Mouse (Mus musculus) hindbrain, embryonic 16.5 days (tissue): ENCODE results near the gene Rnf223. TPM values are rescaled to one million over a fixed set of nuclear protein-coding genes. Genes with fewer than 3 reads are reported as not detected.

Source experiments
- ATAC-seq: fragments of 200-750 bp; cut with Nextera tagmentation; 2 replicates; pipeline ENCODE4 v1.8.0; 2017; ENCODE audit warnings: moderate TSS enrichment, moderate library complexity
- H3K27ac ChIP-seq: fragments of 300-500 bp; sonication (generic); 2 replicates; pipeline ENCODE4 v1.5.1; 2014; ENCODE audit warnings: low read depth, mild to moderate bottlenecking, control low read depth, low read length, moderate library complexity
- H3K27me3 ChIP-seq: fragments of 300-500 bp; sonication (generic); replicated peaks from 2 replicates; pipeline ENCODE4 v1.6.1; 2014; ENCODE audit warnings: low read length; ENCODE audit not compliant: control insufficient read depth, insufficient read depth
- H3K36me3 ChIP-seq: fragments of 300-500 bp; sonication (generic); 2 replicates; pipeline ENCODE4 v1.6.1; 2014; ENCODE audit warnings: mild to moderate bottlenecking, low read length, moderate library complexity, mixed read lengths; ENCODE audit not compliant: control insufficient read depth, insufficient read depth
- H3K4me1 ChIP-seq: fragments of 300-500 bp; sonication (generic); 2 replicates; pipeline ENCODE4 v1.6.1; 2014; ENCODE audit warnings: low read depth, low read length; ENCODE audit not compliant: control insufficient read depth, insufficient read depth
- H3K4me2 ChIP-seq: fragments of 300-500 bp; sonication (generic); 2 replicates; pipeline ENCODE4 v1.6.1; 2014; ENCODE audit warnings: mild to moderate bottlenecking, low read length, control low read depth, moderate library complexity
- H3K4me3 ChIP-seq: fragments of 300-500 bp; sonication (generic); 2 replicates; pipeline ENCODE4 v1.5.1; 2014; ENCODE audit warnings: mild to moderate bottlenecking, low read length, control low read depth, moderate library complexity
- H3K9ac ChIP-seq: fragments of 300-500 bp; sonication (generic); 2 replicates; pipeline ENCODE4 v1.6.1; 2014; ENCODE audit warnings: low read depth, mild to moderate bottlenecking, control low read depth, low read length, moderate library complexity
- H3K9me3 ChIP-seq: fragments of 300-500 bp; sonication (generic); 2 replicates; pipeline ENCODE4 v1.6.1; 2014; ENCODE audit warnings: mild to moderate bottlenecking, low read length, moderate library complexity; ENCODE audit not compliant: control insufficient read depth
- WGBS: fragments of 180-500 bp; shearing (Covaris S2); extraction: QIAGEN DNeasy Blood & Tissue Kit; methylation state at CpG from one replicate; pipeline ENCODE4 v1.1.7; 2014; 5-methylcytosine and 5-hydroxymethylcytosine counted together
- polyA plus RNA-seq: library from polyadenylated mRNA; unstranded; fragments of >200 nt; fragmentation: Nextera tagmentation; extraction: Ambion mirVana; gene quantifications from 2 replicates; pipeline ENCODE4 v1.2.1, GENCODE M21; 2015

Rnf223 gene
- polyA plus RNA-seq, 1 experiment from 2014 or later, result 0.40 TPM

DNA sequence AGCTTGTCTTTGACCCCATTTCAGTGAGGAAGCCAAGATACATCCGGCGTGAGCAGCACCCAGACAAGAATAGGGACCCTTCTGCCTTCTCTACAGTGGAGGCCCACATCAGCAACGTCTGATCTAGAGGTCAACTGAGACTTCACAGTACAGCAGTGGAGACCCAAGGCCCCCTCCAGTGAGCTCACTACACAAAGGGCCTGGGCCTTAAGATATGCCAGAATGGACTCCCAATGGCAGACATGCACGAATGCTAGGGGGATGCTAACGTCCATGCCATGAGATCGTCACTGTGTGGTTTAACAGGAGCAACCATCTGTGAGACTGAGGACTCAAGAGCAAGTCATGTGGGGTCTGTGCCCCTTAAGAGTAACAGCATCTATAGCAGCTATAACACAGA is 4.9 kb upstream of the Rnf223 start:
- no peak for ATAC-seq
- H3K36me3 ChIP-seq, result peaks cover 15% of the 10 kb centered on the region
- no peak overlapping the region for H3K9ac ChIP-seq
- no peak overlapping the region for H3K4me3 ChIP-seq
- WGBS, result 93% methylated on average over 6 of the region's 6 CpGs
- no peaks in the 10 kb centered on the region for H3K27me3 ChIP-seq
- no peak overlapping the region for H3K4me2 ChIP-seq
- H3K4me1 ChIP-seq, result no peaks in the 10 kb centered on the region
- no peak overlapping the region for H3K27ac ChIP-seq
- no peaks in the 10 kb centered on the region for H3K9me3 ChIP-seq

DNA sequence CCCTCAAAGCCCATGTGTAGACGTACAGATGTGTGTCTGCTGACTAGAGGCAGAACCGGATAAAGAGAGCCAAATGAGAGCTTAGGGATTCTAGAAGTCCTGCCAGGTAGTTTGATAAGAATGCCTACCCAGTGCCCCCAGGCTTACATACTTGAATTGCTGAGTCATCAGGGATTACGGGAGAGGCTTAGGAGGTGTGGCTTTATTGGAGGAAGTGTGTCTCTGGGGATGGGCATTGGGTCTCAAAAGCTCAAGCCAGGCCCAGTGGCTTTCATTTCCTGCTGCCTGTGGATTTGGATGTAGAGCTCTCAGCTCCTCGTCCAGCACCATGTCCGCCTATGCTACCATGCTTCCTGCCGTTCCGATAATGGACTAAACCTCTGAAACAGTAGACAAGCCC is 3.5 kb upstream of the Rnf223 start:
- Histone ChIP-seq H3K4me1 (no peaks in the 10 kb centered on the region), H3K27ac (no peak overlapping the region), H3K9ac (no peak overlapping the region), H3K4me2 (no peak overlapping the region), H3K36me3 (peaks cover 12% of the 10 kb centered on the region), H3K4me3 (no peak overlapping the region), H3K9me3 (no peaks in the 10 kb centered on the region), H3K27me3 (no peaks in the 10 kb centered on the region)
- ATAC-seq, result no peak
- WGBS, result 93% methylated on average over 7 of the region's 7 CpGs

GRCm38 (mm10) chr4:156128746-156129145 is 1.6 kb upstream of the Rnf223 start:
- H3K9ac ChIP-seq, result no peak overlapping the region
- H3K36me3 ChIP-seq, result peaks cover 5% of the 10 kb centered on the region
- no peaks in the 10 kb centered on the region for H3K27me3 ChIP-seq
- H3K4me1 ChIP-seq, result no peaks in the 10 kb centered on the region
- no peak overlapping the region for H3K27ac ChIP-seq
- H3K4me2 ChIP-seq, result no peak overlapping the region
- H3K4me3 ChIP-seq, result no peak overlapping the region
- no peaks in the 10 kb centered on the region for H3K9me3 ChIP-seq
- 83% methylated on average over 5 of the region's 5 CpGs for WGBS
- no peak for ATAC-seq

GRCm38 (mm10) chr4:156130940-156131339 is 627 bp downstream of the Rnf223 start:
- no peak overlapping the region for H3K27ac ChIP-seq
- ATAC-seq, result no peak
- WGBS, result 83% methylated on average over 10 of the region's 10 CpGs
- H3K4me1 ChIP-seq, result no peaks in the 10 kb centered on the region
- no peaks in the 10 kb centered on the region for H3K9me3 ChIP-seq
- no peak overlapping the region for H3K4me2 ChIP-seq
- no peak overlapping the region for H3K9ac ChIP-seq
- H3K4me3 ChIP-seq, result no peak overlapping the region
- H3K36me3 ChIP-seq, result no peaks in the 10 kb centered on the region
- no peaks in the 10 kb centered on the region for H3K27me3 ChIP-seq

GRCm38 (mm10) chr4:156133334-156133733 is 3.0 kb downstream of the Rnf223 start:
- Histone ChIP-seq H3K27me3 (no peaks in the 10 kb centered on the region), H3K27ac (no peak overlapping the region), H3K9ac (no peak overlapping the region), H3K4me3 (no peak overlapping the region), H3K4me1 (no peaks in the 10 kb centered on the region), H3K9me3 (no peaks in the 10 kb centered on the region), H3K36me3 (no peaks in the 10 kb centered on the region), H3K4me2 (no peak overlapping the region)
- ATAC-seq, result no peak
- WGBS, result 45% methylated on average over 5 of the region's 5 CpGs

DNA sequence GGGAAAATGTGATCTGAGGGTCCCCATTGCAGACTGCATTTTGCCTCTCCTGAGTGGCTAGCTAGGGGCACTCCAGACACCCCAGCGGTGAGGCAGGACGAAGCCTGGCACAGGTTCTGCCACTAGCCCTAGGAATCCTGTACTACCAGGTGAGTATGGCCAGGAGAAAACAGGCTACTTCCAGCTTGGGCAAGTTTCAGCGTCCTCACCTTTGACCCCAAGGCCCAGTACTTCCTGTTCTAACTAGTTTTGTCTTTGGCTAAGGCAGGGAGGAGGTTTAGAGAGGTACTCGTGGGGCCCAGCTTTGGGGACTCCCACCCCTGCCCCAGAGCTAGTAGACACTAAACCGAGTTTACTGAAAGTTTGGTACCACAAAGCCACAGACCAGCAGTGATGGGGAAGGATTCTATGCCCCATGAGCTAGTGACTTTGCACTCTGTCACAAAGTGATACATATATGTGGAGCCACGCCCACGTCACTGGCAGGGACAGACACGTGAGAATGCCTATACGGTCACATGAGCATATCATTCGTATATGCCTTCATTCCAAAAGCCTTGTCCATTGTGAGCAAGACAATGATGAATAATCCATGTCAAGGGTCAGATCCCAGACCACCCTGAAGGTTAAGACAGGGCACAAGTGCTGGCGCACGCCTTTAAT is 3.8 kb downstream of the Rnf223 start:
- no peaks in the 10 kb centered on the region for H3K36me3 ChIP-seq
- WGBS, result 78% methylated on average over 12 of the region's 12 CpGs
- H3K4me1 ChIP-seq, result no peaks in the 10 kb centered on the region
- no peaks in the 10 kb centered on the region for H3K27me3 ChIP-seq
- H3K27ac ChIP-seq, result no peak overlapping the region
- H3K9ac ChIP-seq, result no peak overlapping the region
- ATAC-seq, result no peak
- no peak overlapping the region for H3K4me3 ChIP-seq
- H3K9me3 ChIP-seq, result no peaks in the 10 kb centered on the region
- no peak overlapping the region for H3K4me2 ChIP-seq

DNA sequence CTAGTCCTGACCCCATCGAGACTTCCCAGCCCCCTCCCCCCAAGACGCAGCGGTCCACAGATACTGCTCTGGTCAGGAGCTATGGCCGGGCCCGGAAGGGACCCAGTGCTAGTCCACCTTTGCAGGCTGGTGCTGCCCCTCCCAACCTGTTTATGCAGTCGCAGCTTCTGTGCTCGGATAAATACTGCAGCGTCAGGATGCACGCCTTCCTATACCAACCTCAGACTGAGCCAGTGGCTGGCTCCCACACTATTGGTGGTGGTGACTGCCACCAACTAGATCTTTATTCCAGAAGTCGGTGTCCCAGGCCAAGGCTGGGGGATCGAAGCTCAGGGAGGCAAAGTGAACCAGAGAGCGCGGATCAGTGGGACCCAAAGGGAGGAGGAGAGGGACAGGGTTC is 4.8 kb downstream of the Rnf223 start:
- H3K4me1 ChIP-seq, result no peaks in the 10 kb centered on the region
- no peaks in the 10 kb centered on the region for H3K36me3 ChIP-seq
- no peak overlapping the region for H3K27ac ChIP-seq
- no peak for ATAC-seq
- H3K4me3 ChIP-seq, result no peak overlapping the region
- H3K9me3 ChIP-seq, result no peaks in the 10 kb centered on the region
- no peaks in the 10 kb centered on the region for H3K27me3 ChIP-seq
- no peak overlapping the region for H3K4me2 ChIP-seq
- WGBS, result 91% methylated on average over 13 of the region's 13 CpGs
- H3K9ac ChIP-seq, result no peak overlapping the region

- no peaks in the 10 kb centered on the region for H3K27me3 ChIP-seq
- no peak for ATAC-seq
- no peaks in the 10 kb centered on the region for H3K9me3 ChIP-seq
- no peak overlapping the region for H3K4me2 ChIP-seq
- WGBS, result 96% methylated on average over 14 of the region's 14 CpGs
- H3K27ac ChIP-seq, result no peak overlapping the region
- H3K9ac ChIP-seq, result no peak overlapping the region
- no peak overlapping the region for H3K4me3 ChIP-seq
- no peaks in the 10 kb centered on the region for H3K36me3 ChIP-seq
- no peaks in the 10 kb centered on the region for H3K4me1 ChIP-seq
Measured at GRCm38 (mm10) chr4:156135801-156136200, 5.5 kb downstream of the Rnf223 start.

GRCm38 (mm10) chr4:156136285-156137100 is 6.2 kb downstream of the Rnf223 start:
- no peaks in the 10 kb centered on the region for H3K4me1 ChIP-seq
- no peak overlapping the region for H3K4me3 ChIP-seq
- H3K9me3 ChIP-seq, result no peaks in the 10 kb centered on the region
- no peaks in the 10 kb centered on the region for H3K36me3 ChIP-seq
- WGBS, result 94% methylated on average over 30 of the region's 30 CpGs
- H3K27me3 ChIP-seq, result no peaks in the 10 kb centered on the region
- H3K9ac ChIP-seq, result no peak overlapping the region
- ATAC-seq, result no peak
- H3K4me2 ChIP-seq, result no peak overlapping the region
- H3K27ac ChIP-seq, result no peak overlapping the region
